Mouse (Mus musculus) intestine, embryonic 14.5 days (tissue): Measurements from ENCODE around the gene C1rl. TPM values are rescaled to one million over a fixed set of nuclear protein-coding genes. Genes with fewer than 3 reads are reported as not detected.
"Not testable (repeated sequence)": the region's sequence is repeated elsewhere in the genome, so short reads cannot be mapped to it uniquely, and the experiment has no call there.

Experiments
- ATAC-seq: fragments of 200-750 bp; cut with Nextera tagmentation; replicated peaks from 2 replicates; pipeline ENCODE4 v1.8.0; 2017; ENCODE audit warnings: low read depth, moderate number of reproducible peaks, moderate TSS enrichment, moderate library complexity; ENCODE audit not compliant: low FRiP score, low TSS enrichment
- DNase-seq: peaks from one replicate; pipeline ENCODE4 v3.0.0-alpha.2; 2018; ENCODE audit warnings: low spot score
- H3K27ac ChIP-seq: fragments of 300-500 bp; sonication (generic); 2 replicates; pipeline ENCODE4 v1.5.1; 2014; ENCODE audit warnings: low read depth, mild to moderate bottlenecking, control low read depth
- H3K27me3 ChIP-seq: fragments of 300-500 bp; sonication (generic); replicated peaks from 2 replicates; pipeline ENCODE4 v1.6.1; 2014; ENCODE audit warnings: low read length, control low read depth; ENCODE audit not compliant: control insufficient read depth, insufficient read depth
- H3K36me3 ChIP-seq: fragments of 300-500 bp; sonication (generic); 2 replicates; pipeline ENCODE4 v1.6.1; 2014; ENCODE audit warnings: low read length, control low read depth; ENCODE audit not compliant: control insufficient read depth, insufficient read depth
- H3K4me1 ChIP-seq: fragments of 300-500 bp; sonication (generic); replicated peaks from 2 replicates; pipeline ENCODE4 v1.6.1; 2014; ENCODE audit warnings: low read length, control low read depth, mixed read lengths; ENCODE audit not compliant: control insufficient read depth, insufficient read depth
- H3K4me2 ChIP-seq: fragments of 300-500 bp; sonication (generic); 2 replicates; pipeline ENCODE4 v1.6.1; 2014; ENCODE audit warnings: low read length
- H3K4me3 ChIP-seq: fragments of 300-500 bp; sonication (generic); 2 replicates; pipeline ENCODE4 v1.5.1; 2014; ENCODE audit warnings: low read depth, low read length, control low read depth, mixed read lengths
- H3K9ac ChIP-seq: fragments of 300-500 bp; sonication (generic); 2 replicates; pipeline ENCODE4 v1.6.1; 2014; ENCODE audit warnings: mild to moderate bottlenecking, low read length
- H3K9me3 ChIP-seq: fragments of 300-500 bp; sonication (generic); 2 replicates; pipeline ENCODE4 v1.6.1; 2016; ENCODE audit warnings: low read length, control low read depth; ENCODE audit not compliant: control insufficient read depth
- WGBS: fragments of 180-500 bp; shearing (Covaris S2); extraction: QIAGEN DNeasy Blood & Tissue Kit; methylation state at CpG from one replicate; pipeline ENCODE4 v1.1.7; 2014; 5-methylcytosine and 5-hydroxymethylcytosine counted together
- polyA plus RNA-seq: library from polyadenylated mRNA; unstranded; fragments of >200 nt; fragmentation: Nextera tagmentation; extraction: Ambion mirVana; gene quantifications from 2 replicates; pipeline ENCODE4 v1.2.1, GENCODE M21; 2014

The C1rl gene
- polyA plus RNA-seq, 1 experiment from 2014 or later, result 0.92 TPM

- not testable (repeated sequence) for H3K36me3 ChIP-seq, DNase-seq, H3K4me3 ChIP-seq, ATAC-seq, H3K9me3 ChIP-seq, H3K4me2 ChIP-seq, H3K27me3 ChIP-seq, H3K27ac ChIP-seq, H3K4me1 ChIP-seq, H3K9ac ChIP-seq
- 87% methylated on average over 2 of the region's 2 CpGs for WGBS
Observed at GRCm38 (mm10) chr6:124555956-124556355, 63.0 kb downstream of the C1rl start.

Other genes with a start within 250 kb of the C1rl start
- 0.07 and 0.19 TPM in 2 replicates for gene Cd163, start 188.5 kb upstream of the C1rl start, polyA plus RNA-seq
- gene Pex5, start 78.0 kb upstream of the C1rl start, polyA plus RNA-seq, result 34.0 and 37.8 TPM in 2 replicates
- gene Clstn3, start 28.3 kb upstream of the C1rl start, polyA plus RNA-seq, result 4.7 and 5.4 TPM in 2 replicates
- gene C1ra, start 19.3 kb downstream of the C1rl start, polyA plus RNA-seq, result 1.7 and 1.8 TPM in 2 replicates
- 1.3 and 1.6 TPM in 2 replicates for gene C1s1, start 49.2 kb downstream of the C1rl start, polyA plus RNA-seq
- not detected in 2 replicates for gene C1rb, start 77.2 kb downstream of the C1rl start, polyA plus RNA-seq
- gene C1s2, start 143.0 kb downstream of the C1rl start, polyA plus RNA-seq, result not detected in 2 replicates
- gene Lpcat3, start 169.9 kb downstream of the C1rl start, polyA plus RNA-seq, result 75.5 and 79.8 TPM in 2 replicates
- gene Emg1, start 219.1 kb downstream of the C1rl start, polyA plus RNA-seq, result 248 and 249 TPM in 2 replicates
- 414 and 436 TPM in 2 replicates for gene Phb2, start 219.2 kb downstream of the C1rl start, polyA plus RNA-seq
- gene Ptpn6, start 245.6 kb downstream of the C1rl start, polyA plus RNA-seq, result 11.7 and 14.1 TPM in 2 replicates
- 440 and 466 TPM in 2 replicates for gene Grcc10, start 248.3 kb downstream of the C1rl start, polyA plus RNA-seq